ENCODE assay signal across 7 mouse cellular contexts in the genomic region with DNA sequence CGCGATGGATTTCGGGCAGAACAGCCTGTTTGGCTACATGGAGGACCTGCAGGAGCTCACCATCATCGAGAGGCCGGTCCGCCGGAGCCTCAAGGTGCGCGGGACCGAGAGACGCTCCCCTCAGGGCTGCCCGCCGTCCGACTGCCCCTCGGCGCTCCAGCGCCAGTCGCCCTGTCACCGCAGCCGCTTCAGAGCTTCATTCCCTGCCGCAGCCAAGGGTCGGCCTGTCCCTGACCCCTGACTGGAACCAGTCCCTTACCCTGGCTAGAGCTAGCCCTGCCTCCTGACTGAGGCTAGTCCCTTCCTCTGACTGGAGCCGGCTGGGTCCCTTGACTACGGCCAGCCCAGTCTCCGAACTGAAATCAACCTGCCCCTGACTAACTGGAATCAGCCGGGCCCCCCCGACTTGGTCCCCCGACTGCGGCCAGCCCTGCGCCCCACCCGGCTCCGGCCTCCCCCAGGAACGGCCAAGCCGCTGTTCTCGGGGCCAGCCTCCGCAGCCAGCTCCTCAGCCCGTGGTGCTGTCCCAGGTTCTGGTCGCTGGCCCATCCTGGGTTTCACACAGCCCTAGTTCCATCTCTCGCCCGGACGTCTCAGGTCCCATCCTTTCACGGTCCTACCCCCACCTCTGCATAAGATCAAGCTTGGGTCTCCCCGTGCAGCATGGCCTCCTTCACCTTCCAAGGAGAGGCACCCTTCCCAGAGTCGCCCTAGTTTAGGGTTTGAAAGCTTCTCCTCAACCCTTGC. TPM values are rescaled to one million over a fixed set of nuclear protein-coding genes. Genes with fewer than 3 reads are reported as not detected.
DNase-seq lines count a peak whose midpoint lies in the region; ATAC-seq and TF ChIP-seq lines count a peak whose summit lies in the region.

No protein-coding gene starts in this region.

- H3K9me3 ChIP-seq in MEL (replicated peaks; ENCODE audit: insufficient read depth, low read length) = no peaks in the 10 kb centered on the region
- H3K9me3 ChIP-seq in kidney, embryonic 16.5 days (ENCODE audit: low read length) = no peaks in the 10 kb centered on the region

- H3K27ac ChIP-seq in MEL (ENCODE audit: control insufficient read depth, low read depth, low read length) = no peak overlapping the region
- no peak overlapping the region for H3K27ac ChIP-seq in kidney, embryonic 16.5 days (ENCODE audit: low read length)

- peak; percentile 4 to 7 for DNase-seq in CD8-positive naive resting alpha-beta T cell, adult 2 months (ENCODE audit: low read depth in 2 of 2, low spot score in 2 of 2)
- DNase-seq in MEL (ENCODE audit: low read depth, low spot score) = peak; percentile 19
- peak; percentile 52 for DNase-seq in embryo, embryonic 11 days
- DNase-seq in heart, adult 8-10 months (ENCODE audit: low spot score) = peak; percentile 3
- DNase-seq in testis, postnatal 14 days (ENCODE audit: low spot score) = peak; percentile 71

- H3K4me1 ChIP-seq in MEL (ENCODE audit: control insufficient read depth in 1 of 2, insufficient read depth in 2 of 2, low read length in 2 of 2) = no peaks in the 10 kb centered on the region
- H3K4me1 ChIP-seq in kidney, embryonic 16.5 days (ENCODE audit: insufficient read depth, low read length) = peaks cover 9% of the 10 kb centered on the region

- no peaks in the 10 kb centered on the region for H3K36me3 ChIP-seq in MEL (ENCODE audit: control insufficient read depth in 1 of 2, insufficient read depth in 2 of 2, low read length in 2 of 2)
- no peaks in the 10 kb centered on the region for H3K36me3 ChIP-seq in kidney, embryonic 16.5 days (ENCODE audit: insufficient read depth, low read length)

- H3K9ac ChIP-seq in MEL (ENCODE audit: control insufficient read depth, low read depth, low read length, poor library complexity, severe bottlenecking) = peak overlapping the region; percentile 86
- H3K9ac ChIP-seq in kidney, embryonic 16.5 days (replicated peaks; ENCODE audit: low read length) = peak overlapping the region; percentile 74

- H3K4me3 ChIP-seq in MEL (ENCODE audit: control insufficient read depth in 1 of 2, insufficient read depth in 1 of 2, low read depth in 2 of 2, low read length in 2 of 2) = peak overlapping the region; percentile 70 to 84
- peak overlapping the region; percentile 72 for H3K4me3 ChIP-seq in kidney, embryonic 16.5 days (ENCODE audit: low read length)

- 1% methylated on average over 37 of the region's 44 CpGs for WGBS in kidney, embryonic 16.5 days

- TF ChIP-seq RAD21 in MEL (IDR thresholded peaks at IDR 0.05; ENCODE audit: low read depth, low read length) = no peak

- peak overlapping the region; percentile 99 for H3K4me2 ChIP-seq in kidney, embryonic 16.5 days (replicated peaks; ENCODE audit: low read depth, low read length)

- no peaks in the 10 kb centered on the region; a peak in 1 of 4 replicates for H3K27me3 ChIP-seq in MEL (ENCODE audit: control insufficient read depth in 1 of 2, insufficient read depth in 2 of 2, low read length in 2 of 2)
- H3K27me3 ChIP-seq in kidney, embryonic 16.5 days (ENCODE audit: insufficient read depth, low read length) = no peaks in the 10 kb centered on the region; the same call in 1 of the 2 replicates

- peak; percentile 70 for ATAC-seq in kidney, embryonic 16.5 days (ENCODE audit: low FRiP score, low TSS enrichment)
- 0 out of 2 replicates have a peak, but pooled peaks have one; percentile 12 for ATAC-seq in megakaryocyte progenitor cell, adult 5-6 weeks (replicated peaks; ENCODE audit: poor library complexity)

- no peak for TF ChIP-seq EP300 in MEL (IDR thresholded peaks at IDR 0.05; ENCODE audit: low read depth in 1 of 2, low read length in 2 of 2)

- TF ChIP-seq POLR2A in MEL (IDR thresholded peaks at IDR 0.05; ENCODE audit: control insufficient read depth in 1 of 2, insufficient read depth in 1 of 2, low read depth in 1 of 2, low read length in 2 of 2, poor library complexity in 1 of 2) = no peak; a peak in 1 of 4 replicates

- TF ChIP-seq CTCF in MEL (IDR thresholded peaks at IDR 0.05 in 2 of 3, conservative IDR thresholded peaks at IDR 0.05 in 1 of 3; ENCODE audit: control insufficient read depth in 1 of 3, insufficient read depth in 1 of 3, low read depth in 2 of 3, low read length in 3 of 3, poor library complexity in 1 of 3, severe bottlenecking in 1 of 3) = no peak

- H3K79me2 ChIP-seq in MEL (ENCODE audit: control insufficient read depth, insufficient read depth, low read length, poor library complexity) = peaks cover 2% of the 10 kb centered on the region; the same call in 1 of the 2 replicates

TF ChIP-seq in MEL, 35 proteins besides CTCF, POLR2A, EP300 and RAD21:
- TF ChIP-seq USF1 (IDR thresholded peaks at IDR 0.05; ENCODE audit: low read depth, low read length) = no peak

RNA-seq across cellular contexts. Expression of a gene that starts 0.7 kb away (rescaled TPM):
- 1.0 and 1.3 TPM in 2 replicates for total RNA-seq in MEL (2012; rRNA removed)
- 1 to 10 TPM in 1 of 2 experiments, not detected in 1; 3.0 TPM for polyA plus RNA-seq in MEL (2012; ENCODE audit: insufficient read depth in 1 of 2, insufficient read length in 2 of 2, low read depth in 1 of 2, low replicate concordance in 2 of 2, missing spikeins in 1 of 2)
- 1 to 10 TPM in 1 of 4 experiments, under 1 TPM in 3; 0.22 to 1.6 (median 0.35) TPM for total RNA-seq in heart, adult 8-10 months (2022)
- polyA plus RNA-seq in kidney, embryonic 16.5 days (2015; fragmentation: Nextera tagmentation; extraction: Ambion mirVana) = 1.1 and 1.2 TPM in 2 replicates
- 0.10 TPM in 1 of 2 replicates, not detected in the other for total RNA-seq in megakaryocyte progenitor cell, adult 5-6 weeks (2015)
- not detected in 2 replicates for total RNA-seq in megakaryocyte progenitor cell, adult 5-6 weeks (2017)

Comparison
In these comparisons a context has a peak if more than half of its experiments do, and no peak if none do; other contexts are left out.
1. DNase-seq: peak in every context shown above with its lines; median percentile 71 in testis, postnatal 14 days; 52 in embryo, embryonic 11 days; 19 in MEL; 6 in CD8-positive naive resting alpha-beta T cell, adult 2 months; 3 in heart, adult 8-10 months.